Mouse (Mus musculus): Measurements from ENCODE around the gene Prdx5. TPM values are rescaled to one million over a fixed set of nuclear protein-coding genes. Genes with fewer than 3 reads are reported as not detected.

Gene Prdx5
- polyA plus RNA-seq, 1 experiment from 2014 or later: 450 TPM

DNA sequence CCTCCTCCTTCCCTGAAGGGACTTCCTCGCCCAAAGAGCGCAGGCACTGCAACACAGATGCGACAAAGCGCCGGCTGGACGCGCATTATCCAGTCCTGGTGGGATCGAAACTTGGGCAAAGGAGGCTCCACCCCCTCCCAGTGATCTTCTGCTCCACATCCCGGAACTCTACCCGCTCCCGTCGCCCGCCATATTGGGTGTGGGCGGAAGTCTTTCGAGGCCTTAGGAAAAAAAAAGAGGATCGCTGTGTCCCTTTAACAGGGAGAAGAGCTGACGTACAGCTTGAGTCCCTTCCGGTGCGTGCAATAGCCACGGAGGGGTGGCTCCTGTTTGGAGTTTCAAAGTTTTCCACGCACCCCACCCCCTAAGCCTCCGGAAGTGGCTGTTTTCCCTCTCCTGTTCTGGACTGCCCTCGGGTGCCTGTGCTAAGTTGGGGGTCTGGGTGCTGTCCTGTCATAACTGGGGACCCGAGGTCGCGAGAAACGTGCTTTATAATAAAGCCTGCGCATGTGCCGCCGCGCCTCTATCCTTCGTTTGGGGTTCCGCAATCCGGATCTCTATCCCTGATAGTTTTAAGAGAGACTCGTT is 41.6 kb upstream of the Prdx5 start:
- H3K4me1 ChIP-seq (ENCODE audit: insufficient read depth, low read depth, low read length): peaks cover 16% of the 10 kb centered on the region; the same call in 1 of the 2 replicates
- H3K9me3 ChIP-seq (ENCODE audit: low read length): no peaks in the 10 kb centered on the region
- ATAC-seq: peak; percentile 78
- no peaks in the 10 kb centered on the region for H3K27me3 ChIP-seq (replicated peaks; ENCODE audit: insufficient read depth, low read length)
- H3K36me3 ChIP-seq (ENCODE audit: insufficient read depth, low read length): 0 out of 2 replicates have a peak, but pooled peaks cover 9% of the 10 kb centered on the region
- TF ChIP-seq CTCF (IDR thresholded peaks at IDR 0.05) (no peak; the same call in 1 of the 2 replicates), EP300 (IDR thresholded peaks at IDR 0.05) (peak; percentile 96)
- peak overlapping the region; percentile 91 for H3K4me2 ChIP-seq (replicated peaks; ENCODE audit: low read depth, low read length)
- H3K4me3 ChIP-seq (ENCODE audit: low read depth, low read length): peak overlapping the region; percentile 64
- WGBS: under 1% methylated on average over 35 of the region's 35 CpGs
- DNase-seq (ENCODE audit: low spot score): peak; percentile 99
- peak overlapping the region; percentile 72 for H3K9ac ChIP-seq (replicated peaks; ENCODE audit: low read depth)
- H3K27ac ChIP-seq (ENCODE audit: low read length): peak overlapping the region; percentile 99

- 0 out of 2 replicates have a peak, but pooled peaks cover under 1% of the 10 kb centered on the region for H3K36me3 ChIP-seq (ENCODE audit: insufficient read depth, low read length)
- H3K9me3 ChIP-seq (ENCODE audit: low read length): no peaks in the 10 kb centered on the region
- H3K9ac ChIP-seq (replicated peaks; ENCODE audit: low read depth): peak overlapping the region; percentile 69
- peak overlapping the region; percentile 99 for H3K27ac ChIP-seq (ENCODE audit: low read length)
- DNase-seq (ENCODE audit: low spot score) (peak; percentile 75), ATAC-seq (peak; percentile 3; the same call in 1 of the 2 replicates)
- H3K27me3 ChIP-seq (replicated peaks; ENCODE audit: insufficient read depth, low read length): no peaks in the 10 kb centered on the region
- TF ChIP-seq EP300 (IDR thresholded peaks at IDR 0.05) (no peak), CTCF (IDR thresholded peaks at IDR 0.05) (no peak)
- peak overlapping the region; percentile 64 for H3K4me3 ChIP-seq (ENCODE audit: low read depth, low read length)
- peaks cover 16% of the 10 kb centered on the region; the same call in 1 of the 2 replicates for H3K4me1 ChIP-seq (ENCODE audit: insufficient read depth, low read depth, low read length)
- peak overlapping the region; percentile 91 for H3K4me2 ChIP-seq (replicated peaks; ENCODE audit: low read depth, low read length)
- under 1% methylated on average over 26 of the region's 28 CpGs for WGBS
Measured at GRCm38 (mm10) chr19:6950613-6951153, 40.8 kb upstream of the Prdx5 start.

GRCm38 (mm10) chr19:6949951-6950350 is 40.0 kb upstream of the Prdx5 start:
- no peaks in the 10 kb centered on the region for H3K36me3 ChIP-seq (ENCODE audit: insufficient read depth, low read length)
- H3K27ac ChIP-seq (ENCODE audit: low read length): no peak overlapping the region
- DNase-seq (ENCODE audit: low spot score) (no peak), ATAC-seq (no peak)
- no peaks in the 10 kb centered on the region for H3K27me3 ChIP-seq (replicated peaks; ENCODE audit: insufficient read depth, low read length)
- peak overlapping the region; percentile 69 for H3K9ac ChIP-seq (replicated peaks; ENCODE audit: low read depth)
- peak overlapping the region; percentile 64 for H3K4me3 ChIP-seq (ENCODE audit: low read depth, low read length)
- no peaks in the 10 kb centered on the region for H3K9me3 ChIP-seq (ENCODE audit: low read length)
- TF ChIP-seq CTCF (IDR thresholded peaks at IDR 0.05): no peak
- TF ChIP-seq EP300 (IDR thresholded peaks at IDR 0.05): no peak
- H3K4me2 ChIP-seq (replicated peaks; ENCODE audit: low read depth, low read length): peak overlapping the region; percentile 91; the same call in 1 of the 2 replicates
- peaks cover 16% of the 10 kb centered on the region; the same call in 1 of the 2 replicates for H3K4me1 ChIP-seq (ENCODE audit: insufficient read depth, low read depth, low read length)
- 62% methylated on average over 5 of the region's 5 CpGs for WGBS

GRCm38 (mm10) chr19:6949532-6949931 is 39.6 kb upstream of the Prdx5 start:
- 83% methylated on average over 5 of the region's 5 CpGs for WGBS
- no peak overlapping the region for H3K9ac ChIP-seq (replicated peaks; ENCODE audit: low read depth)
- no peak for ATAC-seq
- no peaks in the 10 kb centered on the region for H3K27me3 ChIP-seq (replicated peaks; ENCODE audit: insufficient read depth, low read length)
- no peak overlapping the region for H3K4me3 ChIP-seq (ENCODE audit: low read depth, low read length)
- no peak for DNase-seq (ENCODE audit: low spot score)
- peaks cover 16% of the 10 kb centered on the region; the same call in 1 of the 2 replicates for H3K4me1 ChIP-seq (ENCODE audit: insufficient read depth, low read depth, low read length)
- no peak overlapping the region for H3K27ac ChIP-seq (ENCODE audit: low read length)
- no peak overlapping the region for H3K4me2 ChIP-seq (replicated peaks; ENCODE audit: low read depth, low read length)
- no peak for TF ChIP-seq CTCF (IDR thresholded peaks at IDR 0.05)
- TF ChIP-seq EP300 (IDR thresholded peaks at IDR 0.05): no peak
- no peaks in the 10 kb centered on the region for H3K9me3 ChIP-seq (ENCODE audit: low read length)
- H3K36me3 ChIP-seq (ENCODE audit: insufficient read depth, low read length): no peaks in the 10 kb centered on the region

GRCm38 (mm10) chr19:6948186-6948585 is 38.3 kb upstream of the Prdx5 start:
- DNase-seq (ENCODE audit: low spot score) (no peak), ATAC-seq (no peak)
- WGBS: 80% methylated on average over 4 of the region's 4 CpGs
- Histone ChIP-seq H3K9me3 (ENCODE audit: low read length) (no peaks in the 10 kb centered on the region), H3K9ac (replicated peaks; ENCODE audit: low read depth) (no peak overlapping the region), H3K36me3 (ENCODE audit: insufficient read depth, low read length) (no peaks in the 10 kb centered on the region), H3K27me3 (replicated peaks; ENCODE audit: insufficient read depth, low read length) (no peaks in the 10 kb centered on the region), H3K4me2 (replicated peaks; ENCODE audit: low read depth, low read length) (no peak overlapping the region), H3K4me1 (ENCODE audit: insufficient read depth, low read depth, low read length) (peaks cover 6% of the 10 kb centered on the region; the same call in 1 of the 2 replicates), H3K4me3 (ENCODE audit: low read depth, low read length) (no peak overlapping the region), H3K27ac (ENCODE audit: low read length) (no peak overlapping the region)
- TF ChIP-seq CTCF (IDR thresholded peaks at IDR 0.05): no peak

- Histone ChIP-seq H3K4me2 (replicated peaks; ENCODE audit: low read depth, low read length) (no peak overlapping the region), H3K9me3 (ENCODE audit: low read length) (no peaks in the 10 kb centered on the region), H3K4me1 (ENCODE audit: insufficient read depth, low read depth, low read length) (peaks cover 5% of the 10 kb centered on the region), H3K9ac (replicated peaks; ENCODE audit: low read depth) (no peak overlapping the region), H3K4me3 (ENCODE audit: low read depth, low read length) (no peak overlapping the region), H3K27ac (ENCODE audit: low read length) (no peak overlapping the region), H3K27me3 (replicated peaks; ENCODE audit: insufficient read depth, low read length) (no peaks in the 10 kb centered on the region), H3K36me3 (ENCODE audit: insufficient read depth, low read length) (no peaks in the 10 kb centered on the region)
- DNase-seq (ENCODE audit: low spot score) (no peak), ATAC-seq (no peak)
- WGBS: 61% methylated on average over 4 of the region's 4 CpGs
- TF ChIP-seq CTCF (IDR thresholded peaks at IDR 0.05) (no peak), EP300 (IDR thresholded peaks at IDR 0.05) (no peak)
Measured at GRCm38 (mm10) chr19:6947742-6948141, 37.8 kb upstream of the Prdx5 start.
